Mouse (Mus musculus) retina, adult 2 months (tissue): ENCODE measurements around the gene Smim15.

Experiments used
- DNase-seq: peaks from one replicate; pipeline ENCODE4 v3.0.0-alpha.2; 2012; ENCODE audit warnings: low read depth, low spot score

Gene Smim15

GRCm38 (mm10) chr13:108063374-108064134 is 19.3 kb downstream of the Smim15 start:
- no peak for DNase-seq

DNA sequence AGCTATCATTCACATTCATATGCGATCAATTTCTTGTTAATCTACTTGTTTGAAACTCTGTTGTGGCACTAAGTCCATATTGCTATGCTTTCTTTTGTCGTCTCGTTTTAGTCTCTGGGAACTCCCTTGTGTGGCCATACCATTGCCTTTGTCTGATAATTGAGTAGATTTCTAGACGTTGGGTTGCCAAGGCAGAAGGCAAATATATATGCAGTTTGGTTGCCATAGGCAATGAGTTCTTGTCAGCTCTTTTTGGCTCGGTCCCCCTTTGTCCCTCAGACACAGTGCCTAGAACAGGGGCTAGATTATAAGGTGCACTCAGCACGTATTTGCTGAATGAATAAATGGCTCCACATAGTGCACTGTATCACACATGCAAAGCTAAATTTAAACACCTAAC is 20.1 kb downstream of the Smim15 start:
- no peak for DNase-seq

- no peak for DNase-seq
Observed at GRCm38 (mm10) chr13:108066021-108066420, 21.8 kb downstream of the Smim15 start.

DNA sequence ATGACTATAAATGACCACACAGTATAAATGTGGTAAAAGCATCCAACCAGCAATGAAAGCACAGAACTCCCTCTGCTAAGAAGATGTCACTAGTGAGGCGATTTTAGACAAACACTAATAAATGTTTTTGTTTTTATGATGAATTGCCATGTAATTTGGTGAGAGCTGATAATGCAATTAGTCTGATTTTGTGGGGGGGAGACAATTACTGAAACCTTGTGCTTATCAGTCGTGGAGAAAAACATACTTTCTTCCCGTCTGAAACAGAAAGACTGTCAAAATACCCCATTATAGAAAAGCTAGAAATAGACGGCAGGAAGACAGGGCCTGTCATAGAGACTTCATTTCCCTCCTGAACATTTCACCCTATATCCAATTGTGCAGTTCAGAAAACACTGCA is 24.9 kb downstream of the Smim15 start:
- no peak for DNase-seq

DNA sequence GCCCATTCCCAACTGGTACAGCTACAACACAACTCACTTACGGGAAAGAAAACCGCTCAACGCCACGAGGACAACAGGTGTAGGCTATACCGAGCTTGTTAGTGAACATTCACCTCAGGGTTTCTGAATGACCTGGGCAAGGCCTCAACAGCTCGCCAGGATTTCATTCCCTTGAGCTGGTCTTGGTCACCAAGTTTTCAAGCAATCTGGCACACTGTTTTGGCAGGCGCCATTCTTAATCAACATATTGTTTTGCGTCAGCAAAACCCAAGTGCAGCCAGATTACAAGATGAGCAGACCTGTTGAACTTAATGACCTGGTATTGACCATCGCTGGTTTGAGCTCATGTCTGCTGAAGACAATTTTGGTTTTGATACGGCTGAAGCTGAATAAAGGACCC is 25.9 kb downstream of the Smim15 start:
- DNase-seq: no peak

- DNase-seq: no peak
Observed at GRCm38 (mm10) chr13:108077476-108077875, 33.2 kb downstream of the Smim15 start.

DNA sequence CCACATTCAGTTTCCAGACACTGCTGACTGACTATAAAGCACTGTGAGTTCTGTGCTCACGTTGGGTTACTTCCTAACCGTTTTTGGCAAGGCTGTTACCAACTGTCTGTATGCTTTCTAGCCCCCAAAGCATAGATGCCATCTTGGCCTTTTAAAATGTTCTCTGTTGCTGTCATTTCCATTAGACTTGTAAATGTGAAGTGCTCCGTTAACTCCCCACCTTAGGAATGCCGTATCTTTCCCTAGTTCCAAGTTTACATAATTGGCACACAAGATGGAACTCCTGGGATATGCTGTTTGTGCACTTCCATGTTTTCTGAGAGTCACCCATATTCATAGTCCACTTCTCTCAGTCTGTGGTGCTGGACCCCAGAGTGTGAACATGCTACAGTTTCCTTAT is 33.7 kb downstream of the Smim15 start:
- no peak for DNase-seq

DNA sequence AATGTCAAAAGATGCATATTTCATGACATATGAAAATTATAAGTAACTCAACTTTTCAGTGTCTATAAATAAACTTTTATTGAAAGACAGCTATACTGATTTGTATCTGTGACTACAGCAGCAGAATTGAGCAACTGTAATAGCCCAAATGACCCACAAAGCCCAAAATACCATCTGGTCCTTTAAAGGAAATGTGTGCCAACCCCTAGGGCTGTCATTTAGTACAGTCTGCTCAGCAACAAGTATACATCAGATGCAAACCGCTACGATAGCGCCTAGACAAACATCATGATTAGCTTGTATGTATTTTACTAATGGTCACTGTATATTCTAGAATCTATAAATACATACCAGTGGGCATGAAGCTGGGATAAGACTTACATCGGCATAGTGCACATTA is 39.8 kb downstream of the Smim15 start:
- DNase-seq: no peak

- DNase-seq: no peak
Observed at GRCm38 (mm10) chr13:108086036-108086435, 41.8 kb downstream of the Smim15 start.

DNA sequence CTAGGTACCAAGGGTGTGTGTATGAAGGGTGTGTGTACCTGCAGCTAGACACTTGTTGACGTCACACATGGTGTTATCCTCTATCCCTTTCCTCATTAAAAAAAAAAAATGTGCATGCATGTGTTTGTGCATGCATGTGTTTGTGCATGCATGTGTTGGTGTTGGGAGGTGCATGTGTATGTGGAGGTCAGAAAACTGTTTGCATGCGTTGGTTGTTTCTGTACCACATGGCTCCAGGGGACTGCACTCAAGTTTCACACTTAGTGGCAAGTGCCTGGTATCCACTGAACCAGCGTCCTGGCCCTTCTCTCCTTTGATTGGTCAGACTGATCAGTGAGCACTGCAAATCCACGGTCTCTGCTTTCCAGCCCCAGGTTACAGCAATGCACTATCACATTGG is 42.5 kb downstream of the Smim15 start:
- no peak for DNase-seq

- no peak for DNase-seq
Observed at GRCm38 (mm10) chr13:108092290-108092689, 48.0 kb downstream of the Smim15 start.

GRCm38 (mm10) chr13:108094681-108095080 is 50.4 kb downstream of the Smim15 start:
- no peak for DNase-seq

- DNase-seq: no peak
Observed at GRCm38 (mm10) chr13:108095617-108096016, 51.4 kb downstream of the Smim15 start.

DNA sequence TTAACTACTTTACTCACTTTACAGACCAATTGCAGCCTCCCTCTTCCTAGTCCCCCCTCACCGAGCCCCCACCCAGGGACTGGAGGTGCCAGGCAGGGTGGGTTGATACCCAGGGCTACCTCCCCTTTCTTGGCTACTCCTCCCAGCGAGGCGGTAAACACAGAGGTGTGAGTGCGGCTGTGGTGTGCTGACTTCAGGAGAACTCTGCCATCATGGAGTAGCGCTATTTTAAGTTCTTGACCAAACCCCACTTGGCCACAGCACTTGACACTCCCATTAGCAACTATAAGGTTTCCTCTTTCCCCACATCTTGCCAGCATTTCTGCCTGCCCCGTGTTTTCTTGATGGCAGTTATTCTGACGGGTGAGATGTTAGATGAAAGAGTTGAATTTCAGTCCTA is 52.2 kb downstream of the Smim15 start:
- no peak for DNase-seq
